Mouse (Mus musculus) heart, adult 8-10 months (tissue): ENCODE measurements at regions not wholly inside any gene's neighbourhood (a gene's known extent, or its start where the extent isn't known, plus 50 kb on each side); places are given as distances from the start of the nearest gene placed in this dataset.

ENCODE experiments used
- DNase-seq: peaks from one replicate; pipeline ENCODE4 v3.0.0; 2022; ENCODE audit warnings: low spot score

DNA sequence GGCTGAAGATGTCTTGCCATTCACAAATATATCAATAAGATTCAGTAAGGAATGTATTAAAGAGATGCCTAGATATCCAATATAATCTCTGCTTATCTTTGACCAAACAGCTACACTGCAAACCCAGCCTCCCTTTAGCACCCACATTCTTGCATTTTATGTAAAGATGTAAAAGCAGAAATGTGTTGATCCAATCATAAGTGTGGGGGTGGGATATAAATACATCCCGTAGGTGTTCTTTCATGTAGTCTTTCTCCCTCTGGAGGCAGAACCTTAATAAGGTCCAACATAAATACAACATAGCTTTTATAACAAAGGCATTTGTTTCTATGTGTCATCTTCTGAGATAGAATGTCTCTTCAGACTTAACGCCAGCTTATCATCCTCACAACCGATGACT lies 637.1 kb upstream of the Flrt2 start:
- DNase-seq = no peak

DNA sequence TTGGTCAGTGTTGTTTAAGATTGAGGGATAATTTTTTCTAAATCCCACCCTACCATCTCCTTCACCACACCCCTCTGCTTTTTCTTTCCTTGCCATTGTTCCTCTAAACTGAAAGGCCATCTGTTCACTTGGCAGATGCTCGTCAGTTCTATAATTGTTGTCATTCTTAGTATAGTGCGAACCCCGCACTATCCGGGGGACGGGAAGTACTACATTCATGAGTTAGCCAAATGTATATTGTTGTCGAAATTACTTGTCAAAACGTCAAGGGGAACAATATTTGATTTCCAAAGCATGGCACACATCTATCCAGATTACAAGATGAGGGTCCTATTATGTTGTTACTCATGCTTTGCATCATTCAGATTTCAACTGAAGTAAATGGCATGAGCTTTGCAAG lies 635.1 kb upstream of the Flrt2 start:
- no peak for DNase-seq

DNA sequence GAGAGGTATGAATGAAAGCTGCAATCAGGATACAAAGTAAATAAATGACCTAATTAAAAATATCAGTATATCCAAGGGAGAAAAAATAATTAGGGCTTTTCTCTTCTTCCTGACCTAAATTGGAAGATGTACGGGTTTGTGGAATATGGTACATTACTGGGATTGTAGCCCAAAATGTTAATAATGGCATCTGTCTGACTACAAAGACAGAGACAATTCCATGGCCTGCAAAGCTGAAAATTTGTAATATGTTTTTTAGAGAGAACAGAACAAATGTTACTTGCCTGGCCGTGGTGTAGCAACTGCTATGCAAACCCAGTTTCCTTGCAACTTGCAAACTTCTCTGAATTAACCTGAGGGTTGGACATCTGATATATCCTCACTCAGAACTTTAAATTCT lies 632.6 kb upstream of the Flrt2 start:
- DNase-seq = no peak

DNA sequence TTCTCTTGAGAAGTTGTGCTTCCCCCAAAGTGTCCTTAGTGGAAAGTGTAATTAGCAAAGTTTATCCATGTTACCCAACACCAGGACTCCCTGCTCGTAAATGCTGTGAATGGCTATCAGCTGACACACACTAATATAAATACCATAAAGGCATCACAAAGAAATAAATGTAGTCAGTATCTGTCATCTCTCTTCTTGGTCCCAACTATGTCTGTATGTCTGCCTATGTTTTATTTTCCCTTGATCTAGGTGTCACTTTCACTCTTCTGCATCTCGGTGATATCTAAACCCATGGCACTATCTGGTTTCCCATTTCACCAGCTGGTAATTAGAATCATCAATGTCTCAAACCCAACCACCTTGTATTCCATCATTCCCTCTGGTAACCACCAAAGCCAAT lies 619.7 kb upstream of the Flrt2 start:
- no peak for DNase-seq

DNA sequence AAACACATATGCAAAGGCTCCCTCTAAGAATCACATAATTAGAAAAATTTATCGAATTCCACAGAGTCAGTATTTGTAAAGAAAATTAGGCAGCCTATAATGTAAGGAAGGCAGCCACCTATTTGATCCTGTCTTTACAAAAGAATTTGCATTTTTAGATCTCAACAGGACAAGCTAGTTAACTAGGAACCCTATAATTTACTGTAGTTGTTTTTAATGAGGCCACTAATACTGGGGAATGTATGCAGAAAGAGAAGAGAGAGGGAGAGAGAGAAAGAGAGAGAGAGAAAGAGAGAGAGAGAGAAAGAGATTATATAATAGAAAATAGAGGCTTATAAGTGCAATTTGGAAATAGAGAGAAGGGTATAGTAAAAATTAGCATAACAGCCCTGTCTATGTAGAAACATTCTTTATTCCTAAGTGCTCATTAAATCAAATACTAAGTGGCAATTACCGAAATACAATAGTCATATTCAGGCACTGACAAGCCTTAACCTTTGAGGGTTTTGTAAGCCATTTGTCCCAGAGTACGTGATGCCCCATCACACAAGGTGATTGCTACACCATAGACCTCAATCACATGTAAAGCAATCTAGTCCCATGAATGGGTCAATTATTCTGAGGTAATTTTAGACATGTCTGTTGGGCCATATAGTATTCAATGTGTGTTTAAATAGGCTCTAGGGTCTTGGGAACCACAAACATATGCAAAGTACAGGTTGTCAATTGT lies 572.6 kb upstream of the Flrt2 start:
- DNase-seq = no peak

DNA sequence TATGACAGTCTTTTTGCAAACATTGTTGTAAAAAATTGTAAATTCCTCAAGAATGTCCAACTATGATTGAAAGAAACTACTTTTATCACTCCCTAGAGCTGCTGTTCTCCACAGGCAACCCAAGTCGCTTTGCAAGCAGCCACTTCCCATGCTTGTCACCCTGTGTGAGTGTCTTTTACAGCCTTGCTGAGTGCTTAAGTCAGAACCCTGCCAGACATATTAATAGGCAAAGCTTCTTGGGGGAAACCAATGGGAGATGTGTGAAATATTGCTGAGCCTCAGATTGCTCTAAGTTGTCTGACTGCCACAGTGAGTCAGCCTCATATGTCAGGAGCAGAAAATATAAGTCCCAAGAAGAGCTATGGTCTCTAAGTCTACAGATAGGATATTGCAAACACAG lies 559.2 kb upstream of the Flrt2 start:
- DNase-seq = no peak

DNA sequence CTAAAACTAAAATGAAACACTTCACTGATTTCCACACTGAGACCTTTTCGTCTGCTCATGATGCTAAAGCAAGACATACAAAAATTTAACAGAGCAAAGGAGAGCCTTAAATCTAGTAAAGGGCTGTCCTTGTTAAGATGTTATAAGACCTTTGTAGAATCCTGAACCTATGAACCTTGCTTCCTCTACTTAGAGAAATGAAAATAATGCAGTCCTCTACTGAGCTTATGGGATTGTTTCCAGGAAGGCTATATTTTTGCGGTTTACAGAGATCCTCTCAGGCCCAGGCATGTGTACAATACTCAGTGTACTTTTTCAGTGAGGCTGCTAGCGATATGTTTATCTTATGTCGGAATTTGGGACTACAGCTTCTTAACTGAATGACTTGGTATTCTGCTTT lies 558.5 kb upstream of the Flrt2 start:
- no peak for DNase-seq

DNA sequence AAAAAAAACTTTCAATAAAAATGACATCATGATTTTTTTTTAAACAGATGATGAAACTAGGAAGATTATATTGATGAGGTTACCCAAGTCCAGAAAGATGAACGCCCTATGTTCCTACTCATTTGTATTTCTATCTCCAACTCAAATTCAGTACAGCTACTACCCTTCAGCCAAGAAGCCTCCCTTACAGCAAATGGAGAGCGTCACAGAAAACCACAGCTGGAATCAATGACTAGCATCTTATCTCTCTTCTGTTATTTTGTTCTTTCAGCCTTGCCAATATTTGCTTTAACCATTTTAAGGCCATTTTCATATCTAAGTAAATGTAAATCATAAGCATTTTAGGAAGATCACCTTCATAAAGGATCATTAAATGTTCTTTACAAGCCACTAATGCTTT lies 553.9 kb upstream of the Flrt2 start:
- DNase-seq = peak; percentile 2

DNA sequence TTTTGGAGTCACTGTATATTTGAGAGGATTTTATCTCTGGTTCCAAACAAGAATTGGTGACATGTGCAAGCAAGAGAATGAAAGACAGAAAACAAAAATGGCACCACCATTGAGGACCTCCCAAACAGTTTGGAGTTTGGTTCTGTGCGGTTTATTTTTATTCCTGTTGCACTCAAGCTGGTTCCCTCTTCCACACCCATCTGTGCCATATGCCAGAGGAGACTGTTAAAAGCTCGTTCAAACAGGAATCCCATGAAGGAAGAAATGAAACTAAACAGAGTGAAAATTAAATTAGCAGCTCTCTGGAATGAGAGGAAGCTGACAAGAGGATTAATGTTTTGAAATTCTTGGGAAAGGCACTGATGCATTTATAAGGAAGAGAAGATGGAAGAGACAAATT lies 521.0 kb upstream of the Flrt2 start:
- DNase-seq = no peak

DNA sequence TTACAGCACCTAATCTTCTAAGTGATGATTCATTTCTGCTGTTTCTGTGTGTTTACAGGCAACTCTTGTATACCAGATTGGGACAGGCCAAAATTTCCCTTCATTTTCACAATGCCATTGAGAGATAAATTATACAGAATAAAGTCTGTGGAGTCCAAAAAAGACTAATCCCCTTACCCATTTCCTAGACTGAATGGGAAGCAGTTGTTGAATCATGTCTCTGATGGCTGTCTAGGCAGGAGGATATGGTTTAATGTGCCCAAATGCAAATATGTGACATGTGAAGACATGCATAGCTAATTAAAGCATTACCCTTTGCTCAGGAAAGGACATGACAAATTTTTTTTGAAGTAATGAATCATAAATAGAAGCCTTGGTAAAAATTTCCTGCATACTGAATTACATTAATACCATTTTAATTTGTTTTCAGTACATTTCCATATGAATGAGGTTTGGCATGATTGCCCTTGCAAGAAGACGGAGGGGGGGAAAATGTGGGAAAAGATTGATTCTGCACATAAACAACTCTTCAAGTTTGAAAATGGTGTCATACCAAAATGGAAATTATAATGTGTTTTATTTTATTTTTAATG lies 518.1 kb upstream of the Flrt2 start:
- DNase-seq = no peak

DNA sequence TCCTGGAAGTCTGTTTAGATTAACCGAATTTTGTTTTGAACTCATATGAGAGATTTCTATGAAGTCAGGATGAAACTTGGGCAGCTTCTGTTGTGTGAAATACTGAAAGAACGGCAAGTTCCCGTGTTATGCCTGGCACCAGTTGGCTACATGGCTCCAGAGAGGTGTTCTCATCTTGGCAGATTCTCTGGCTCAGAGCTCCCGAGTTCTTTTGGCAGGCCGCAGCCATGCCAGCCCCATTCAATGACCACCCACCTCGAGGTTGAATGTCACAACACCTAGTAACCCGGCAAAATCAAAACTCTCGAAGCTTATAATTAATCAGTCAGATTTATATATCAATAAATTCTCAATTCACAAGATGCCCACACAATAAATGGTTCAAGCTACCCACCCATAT lies 489.5 kb upstream of the Flrt2 start:
- DNase-seq = no peak

DNA sequence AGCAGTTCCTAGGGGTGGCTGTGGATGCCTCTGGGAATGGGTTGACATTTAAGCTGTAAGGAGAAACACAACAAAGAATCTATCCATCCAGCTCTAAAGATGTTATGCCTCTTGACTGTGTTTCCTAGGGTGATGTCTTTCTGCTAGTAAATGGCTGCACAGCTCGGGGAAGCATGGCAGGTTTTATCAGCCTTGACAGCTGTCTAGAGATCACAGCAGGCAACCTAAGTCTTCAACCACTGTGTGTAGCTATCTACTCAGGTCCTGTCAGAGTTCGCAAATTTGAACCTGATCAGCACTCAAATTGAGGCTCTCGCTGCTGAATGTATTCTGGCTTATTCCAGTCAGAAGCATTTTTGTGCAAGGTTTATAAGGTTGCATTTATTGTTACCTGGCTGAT lies 486.9 kb upstream of the Flrt2 start:
- DNase-seq = no peak

DNA sequence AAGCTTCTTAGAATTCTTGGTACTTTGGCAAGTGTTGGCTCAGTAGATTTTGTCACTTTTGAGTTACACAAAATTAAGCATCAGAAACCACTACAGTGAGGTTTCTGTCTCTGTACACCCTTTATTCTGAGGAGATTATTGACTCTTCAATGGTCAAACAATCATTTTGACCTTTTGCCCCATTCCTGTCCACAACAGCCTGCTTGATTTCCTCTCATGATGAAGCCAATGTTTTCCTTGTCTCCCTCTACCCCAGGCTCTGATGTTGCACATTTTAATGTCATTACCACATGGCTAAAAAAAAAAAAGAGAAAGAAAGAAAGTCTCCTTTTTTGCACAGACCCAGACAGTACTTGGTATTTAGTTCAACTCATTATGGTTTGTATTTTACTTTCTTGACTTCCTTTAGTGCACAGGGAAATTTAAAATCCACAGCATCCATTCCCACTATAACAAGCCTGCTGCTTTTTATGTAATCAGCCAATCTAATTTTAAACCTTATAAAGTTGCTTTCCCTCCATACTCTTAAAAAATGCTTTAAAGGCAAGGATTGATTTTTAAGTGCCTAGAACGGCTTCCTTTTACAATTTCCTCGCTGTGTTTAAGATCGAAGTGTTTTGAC lies 452.8 kb upstream of the Flrt2 start:
- DNase-seq = no peak

DNA sequence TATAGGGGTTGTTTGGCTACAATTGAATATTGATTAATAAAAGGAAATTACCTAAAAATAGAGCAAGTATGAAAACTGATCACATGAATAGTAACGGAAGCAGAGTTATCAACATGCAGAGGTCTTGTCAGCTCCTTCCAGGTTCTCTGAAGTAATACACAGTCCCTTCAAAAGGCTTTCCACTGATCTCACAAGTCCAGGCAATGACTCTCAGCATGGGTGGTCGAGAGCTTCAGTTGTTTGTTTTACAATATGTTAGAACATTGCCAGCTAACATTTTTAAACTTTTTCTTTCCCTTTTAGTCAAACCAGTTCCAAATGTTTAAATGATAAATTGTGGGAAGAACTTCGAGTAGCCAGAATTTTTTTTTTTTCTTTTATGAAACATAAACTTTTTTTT lies 424.8 kb upstream of the Flrt2 start:
- no peak for DNase-seq

DNA sequence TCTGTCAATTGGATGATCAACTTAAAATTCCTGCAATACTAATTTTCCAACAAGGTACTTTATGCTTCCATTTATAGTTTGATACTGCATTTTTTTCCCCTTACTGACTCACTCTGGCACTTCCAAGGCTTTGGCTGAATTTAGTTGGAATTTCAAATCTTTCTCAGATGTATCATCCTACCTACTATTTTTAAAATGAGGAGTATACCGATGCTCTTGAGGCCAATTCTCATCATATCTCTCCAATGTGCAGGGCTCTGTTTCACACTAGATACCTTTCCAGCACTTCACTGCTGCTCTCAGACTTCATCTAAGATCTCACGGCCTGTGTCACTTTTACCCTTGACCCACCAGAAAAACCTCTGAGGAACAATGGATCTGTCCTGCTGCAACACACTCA lies 386.6 kb upstream of the Flrt2 start:
- DNase-seq = no peak

DNA sequence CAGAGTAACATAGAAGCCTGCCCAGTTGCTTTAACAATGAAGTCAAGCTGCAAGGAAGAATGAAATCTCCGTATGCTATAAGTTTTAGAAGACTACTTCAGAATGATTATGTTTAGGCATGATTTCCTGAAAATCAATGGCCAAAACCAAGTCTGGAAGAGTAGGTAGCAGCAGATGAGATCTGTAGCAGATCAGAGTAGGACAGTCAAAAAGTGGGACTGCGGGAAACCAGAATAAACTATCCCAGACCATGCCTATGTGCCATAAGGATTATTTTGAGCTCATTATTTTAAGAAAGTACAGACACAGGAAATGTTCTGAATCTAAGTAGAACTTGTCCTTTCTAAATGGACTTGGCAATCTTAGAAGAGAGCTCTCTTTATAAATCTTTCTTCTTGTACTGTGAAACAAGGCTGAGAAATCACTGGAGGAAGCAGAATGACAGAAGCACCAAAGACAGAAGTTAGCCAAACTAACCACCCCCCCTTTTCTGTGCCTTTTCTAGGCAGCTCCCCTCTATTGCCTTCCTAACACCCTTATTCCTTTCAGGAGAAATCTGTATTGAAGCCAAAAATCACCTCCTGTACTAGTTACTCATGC lies 376.8 kb upstream of the Flrt2 start:
- no peak for DNase-seq

DNA sequence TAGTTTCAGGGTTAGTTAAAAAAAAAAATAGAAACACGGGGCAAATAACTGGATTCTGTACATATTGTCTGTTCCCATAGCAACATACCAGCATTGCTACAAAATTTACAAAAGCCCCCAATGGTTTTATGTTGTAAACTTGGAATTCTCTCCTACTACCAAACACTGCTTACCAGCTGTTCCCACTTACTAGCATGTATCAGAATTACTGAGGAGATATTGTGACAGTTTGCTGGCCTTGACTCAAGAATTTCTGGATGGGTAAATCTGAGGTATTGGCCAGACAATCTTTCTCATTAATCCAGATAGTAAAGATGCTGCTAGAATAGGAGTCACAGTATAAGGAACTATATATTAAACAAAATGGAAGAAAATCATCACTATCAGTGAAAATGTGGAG lies 375.2 kb upstream of the Flrt2 start:
- no peak for DNase-seq

DNA sequence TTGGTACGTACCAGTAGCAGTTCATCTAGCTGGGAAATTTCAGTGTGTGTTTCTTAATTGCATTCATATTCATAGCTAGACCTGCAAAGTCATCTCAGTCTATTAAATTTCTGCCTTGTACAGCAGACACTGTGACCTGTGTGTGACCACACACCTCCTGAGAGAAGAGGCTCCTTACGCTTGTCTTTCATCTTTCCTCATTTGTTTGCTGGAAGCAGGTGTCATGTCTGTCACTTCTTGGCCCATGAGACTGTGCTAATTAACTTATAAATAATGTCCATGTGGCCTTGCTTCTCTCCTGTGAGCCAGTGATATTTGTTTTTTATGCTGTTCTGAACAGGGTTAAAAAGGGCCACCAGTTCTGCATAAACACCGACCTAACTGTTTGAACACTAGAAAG lies 370.3 kb upstream of the Flrt2 start:
- DNase-seq = no peak

DNA sequence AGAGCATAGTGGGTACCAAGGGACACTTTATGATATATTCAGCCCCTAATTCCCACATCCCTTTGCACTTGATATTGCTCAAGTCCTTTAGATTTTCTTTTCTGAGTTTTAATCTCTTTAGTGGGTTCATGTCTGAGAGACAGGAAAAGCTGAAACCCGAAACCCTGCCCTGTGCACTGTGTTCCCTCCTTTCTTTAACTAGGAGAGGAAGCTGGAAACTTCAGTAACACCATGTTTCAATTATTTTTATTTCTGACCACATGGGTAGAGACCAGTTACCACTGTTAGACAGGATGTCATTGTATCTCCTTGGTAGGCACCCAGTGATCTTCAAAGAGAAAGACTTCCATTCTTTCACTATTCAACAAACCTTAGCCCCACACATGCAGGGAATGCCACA lies 362.4 kb upstream of the Flrt2 start:
- DNase-seq = no peak

DNA sequence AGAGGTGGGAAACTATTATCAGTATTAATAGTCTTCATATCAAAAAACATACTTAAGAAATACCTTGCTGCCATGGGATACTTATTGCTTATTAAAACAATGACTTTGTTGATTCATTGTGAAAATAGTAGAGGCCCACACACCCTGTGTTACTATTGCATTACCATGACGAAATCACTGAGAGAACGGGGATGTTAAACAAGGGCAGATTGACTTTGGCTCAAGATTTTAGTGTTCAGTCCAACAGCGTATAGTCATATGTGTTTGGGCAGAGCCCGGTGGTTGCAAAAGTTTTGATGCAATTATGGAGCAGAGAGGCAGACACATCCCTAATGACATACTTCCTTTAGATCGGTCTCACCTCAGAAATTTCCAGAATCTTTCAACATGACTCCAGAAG lies 344.2 kb upstream of the Flrt2 start:
- no peak for DNase-seq

DNA sequence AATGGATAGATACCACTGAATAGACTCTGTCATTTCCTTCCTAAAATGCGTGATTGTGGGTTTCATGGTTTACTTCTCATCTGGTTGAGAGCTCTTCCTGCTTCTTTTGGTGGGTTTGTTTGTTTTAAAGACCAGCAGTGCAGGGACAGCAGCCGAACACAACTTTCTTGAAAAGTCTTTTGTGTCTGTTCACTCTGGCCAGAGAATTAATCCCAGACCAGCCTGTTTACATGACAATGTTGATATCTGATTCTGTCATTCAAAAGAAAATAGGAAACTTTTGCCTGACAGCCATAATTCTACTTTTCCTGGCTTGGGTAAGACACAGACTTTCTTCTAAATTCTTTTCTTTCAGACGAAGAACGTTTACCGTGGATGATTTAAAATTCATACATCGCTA lies 336.9 kb upstream of the Flrt2 start:
- no peak for DNase-seq

DNA sequence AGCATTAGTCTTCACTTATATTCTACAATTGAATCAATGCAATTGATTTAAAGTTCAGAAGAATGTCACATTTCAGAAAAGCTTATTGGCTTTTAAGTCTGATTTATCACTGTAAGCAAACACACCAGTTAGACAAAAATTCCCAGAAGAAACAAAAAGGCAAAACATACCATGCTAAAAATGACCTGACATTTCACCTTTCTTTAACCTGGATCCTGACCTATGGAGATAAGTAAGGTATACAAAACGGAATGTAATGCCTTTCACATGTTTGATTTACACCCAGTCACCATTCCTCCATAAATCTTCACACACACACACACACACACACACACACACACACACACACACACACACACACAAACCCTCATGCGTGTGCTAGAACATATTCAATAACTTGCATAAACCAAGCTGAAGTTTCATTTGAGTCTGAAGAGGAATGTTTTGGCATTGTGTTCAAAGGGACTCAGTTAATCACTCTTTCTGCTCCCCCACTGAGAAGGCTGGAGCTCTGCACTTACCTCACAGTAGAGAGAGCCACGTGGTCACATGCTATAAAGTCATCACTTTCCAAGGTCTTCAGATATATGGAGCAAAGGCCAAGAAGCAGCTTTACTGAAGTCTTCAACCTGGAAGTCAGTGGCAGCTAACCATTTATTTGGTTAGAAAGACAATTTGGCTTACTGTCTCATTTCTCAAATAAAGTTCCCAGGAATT lies 307.6 kb upstream of the Flrt2 start:
- no peak for DNase-seq

DNA sequence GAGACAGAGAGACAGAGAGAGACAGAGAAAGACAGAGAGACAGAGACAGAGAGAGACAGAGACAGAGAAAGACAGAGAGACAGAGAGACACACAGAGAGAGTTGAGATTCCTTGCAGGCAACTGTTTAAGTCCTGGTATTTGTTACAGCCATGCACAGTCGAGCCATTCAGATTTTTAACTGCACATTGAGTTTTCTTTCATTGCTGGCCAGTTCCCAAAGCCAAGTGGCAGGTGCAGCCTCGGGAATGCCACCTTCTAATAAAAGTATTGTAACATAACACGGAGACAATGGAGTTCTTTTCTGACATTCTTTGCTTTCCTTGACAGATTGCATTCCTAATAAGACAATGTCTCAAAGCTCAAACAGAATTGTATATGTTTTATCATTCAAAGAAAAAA lies 306.3 kb upstream of the Flrt2 start:
- no peak for DNase-seq
